Mouse (Mus musculus) liver, adult 2 months (tissue): ENCODE measurements around the gene Gm20075.
"Not testable (repeated sequence)": the region's sequence is repeated elsewhere in the genome, so short reads cannot be mapped to it uniquely, and the experiment has no call there.

Source experiments
- CTCF ChIP-seq: fragments of 200-500 bp; IDR thresholded peaks from 2 replicates; pipeline ENCODE4 v1.5.1; 2011; ENCODE audit warnings: low read depth, low read length, control low read depth
- POLR2A ChIP-seq: fragments of 200-500 bp; IDR thresholded peaks from 2 replicates; pipeline ENCODE4 v1.6.1; 2011; ENCODE audit warnings: low read length, control low read depth; ENCODE audit not compliant: insufficient read depth; ENCODE audit errors: extremely low read depth

DNA sequence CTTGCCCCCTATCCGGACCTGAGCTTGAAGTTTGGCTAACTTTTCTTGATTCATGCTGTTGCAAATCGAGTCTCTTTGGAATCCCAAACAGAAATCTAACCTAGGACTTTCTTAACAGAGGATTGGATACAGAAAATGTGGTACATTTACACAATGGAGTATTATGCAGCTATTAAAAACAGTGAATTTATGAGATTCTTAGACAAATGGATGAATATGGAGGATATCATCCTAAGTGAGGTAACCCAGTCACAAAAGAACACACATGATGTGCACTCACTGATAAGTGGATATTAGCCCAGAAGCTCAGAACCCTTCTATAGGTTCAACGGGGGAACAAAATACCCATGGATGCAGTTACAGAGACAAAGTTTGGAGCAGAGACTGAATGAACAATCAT, at the start of gene Gm20075:
- TF ChIP-seq CTCF, POLR2A: not testable (repeated sequence)
